Mouse (Mus musculus) erythroid progenitor cell, adult 5-6 weeks (primary cell): ENCODE results near the gene Oas2. TPM values are rescaled to one million over a fixed set of nuclear protein-coding genes. Genes with fewer than 3 reads are reported as not detected.

Source experiments
- ATAC-seq: replicated peaks from 2 replicates; pipeline ENCODE4 v1.8.0; 2016; ENCODE audit warnings: moderate number of reproducible peaks, mild to moderate bottlenecking, moderate TSS enrichment, inconsistent platforms; ENCODE audit not compliant: poor library complexity, low FRiP score, severe bottlenecking
- total RNA-seq, 2 experiments: library from RNA; stranded (forward) in 1 of 2; stranded (reverse) in 1 of 2; fragments of 150-400 nt in 1 of 2; fragments of 186-747, 209-891 nt in 1 of 2; gene quantifications; 2 replicates each; pipeline versions ENCODE4 v1.2.3 to v1.2.4; 2015 to 2017; ENCODE audit warnings: low replicate concordance in 2 of 2

The Oas2 gene
- total RNA-seq, 2 experiments from 2014 or later, result 3.5 to 5.0 TPM

DNA sequence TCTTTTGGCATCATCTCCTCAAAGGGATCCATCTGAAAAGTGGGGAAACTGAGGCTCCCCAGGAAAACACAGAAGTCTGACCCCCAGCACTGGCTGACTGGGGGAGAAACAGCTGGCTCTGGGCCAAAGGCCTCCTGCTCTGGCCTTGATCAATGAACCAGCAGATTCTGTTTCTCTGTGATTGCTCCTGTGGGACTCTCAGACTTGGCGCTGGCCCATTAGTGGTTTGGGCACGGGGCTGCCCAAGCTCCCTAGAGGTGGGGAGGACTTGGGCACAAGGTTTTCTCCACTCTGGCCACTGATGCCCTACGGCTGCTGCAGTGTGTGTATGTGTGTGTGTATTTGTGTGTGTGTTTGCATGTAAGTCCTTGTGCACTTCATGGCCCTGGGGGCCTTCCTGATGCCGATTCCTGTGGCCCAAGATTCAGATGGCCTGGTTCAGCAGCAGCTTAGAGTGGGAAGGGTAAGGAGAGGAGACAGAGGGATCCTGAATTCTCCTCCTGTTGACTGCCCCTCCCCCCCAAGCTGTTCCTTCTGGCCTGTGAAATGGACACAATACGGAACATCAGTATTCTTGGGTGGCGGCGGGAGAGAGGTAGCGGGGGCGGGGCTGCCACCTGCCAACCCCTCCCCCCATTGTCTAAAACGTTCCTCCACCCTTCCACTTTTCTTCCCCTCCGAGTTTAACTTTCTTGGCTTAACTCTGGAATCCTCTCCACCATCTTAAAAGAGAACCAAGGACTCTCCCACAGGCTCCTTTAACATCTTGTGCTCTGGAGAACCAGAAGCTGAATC, 48.5 kb downstream of the Oas2 start:
- no peak for ATAC-seq

GRCm38 (mm10) chr5:120698801-120699391, 50.8 kb downstream of the Oas2 start:
- ATAC-seq, result no peak

DNA sequence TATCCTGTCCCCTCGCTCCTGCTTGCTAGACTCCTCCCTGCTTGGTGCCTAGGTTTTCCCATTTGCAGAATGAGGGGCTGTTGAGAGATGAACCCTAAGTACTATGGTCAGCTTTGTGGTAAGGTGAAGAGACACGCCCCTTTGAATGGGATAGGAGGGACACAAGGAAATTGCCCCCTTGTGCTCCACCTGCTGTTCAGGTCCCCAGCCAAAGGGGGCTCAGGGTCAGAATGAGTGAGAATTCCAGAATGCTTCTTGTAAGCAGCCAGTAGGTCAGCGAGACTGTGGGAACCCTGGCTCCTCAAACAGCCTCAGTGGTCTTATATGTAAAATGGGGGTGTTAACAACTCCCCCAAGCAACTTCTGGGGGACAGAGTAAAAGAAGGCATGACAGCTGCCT, 51.5 kb downstream of the Oas2 start:
- no peak for ATAC-seq

DNA sequence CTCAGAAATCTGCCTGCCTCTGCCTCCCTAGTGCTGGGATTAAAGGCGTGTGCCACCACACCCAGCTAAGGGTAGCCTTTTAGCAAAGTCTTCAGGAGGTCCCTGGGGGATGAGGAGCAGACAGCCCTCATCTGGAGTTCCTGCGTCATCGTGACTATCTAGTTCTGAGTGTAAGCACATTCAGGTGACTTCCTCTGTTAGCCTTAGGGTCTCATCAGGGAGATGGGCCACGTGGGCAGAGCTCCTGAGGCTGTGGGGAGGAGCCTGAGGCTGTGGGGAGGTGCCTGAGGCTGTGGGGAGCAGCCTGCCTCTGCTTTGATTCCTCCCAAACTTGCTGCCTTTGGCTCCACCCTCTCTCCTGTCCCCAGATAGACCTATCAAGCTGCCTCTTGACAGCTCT, 52.8 kb downstream of the Oas2 start:
- no peak for ATAC-seq

GRCm38 (mm10) chr5:120696057-120696743, 53.5 kb downstream of the Oas2 start:
- ATAC-seq, result no peak

- ATAC-seq, result no peak
Observed at GRCm38 (mm10) chr5:120694695-120695074, 55.0 kb downstream of the Oas2 start.

DNA sequence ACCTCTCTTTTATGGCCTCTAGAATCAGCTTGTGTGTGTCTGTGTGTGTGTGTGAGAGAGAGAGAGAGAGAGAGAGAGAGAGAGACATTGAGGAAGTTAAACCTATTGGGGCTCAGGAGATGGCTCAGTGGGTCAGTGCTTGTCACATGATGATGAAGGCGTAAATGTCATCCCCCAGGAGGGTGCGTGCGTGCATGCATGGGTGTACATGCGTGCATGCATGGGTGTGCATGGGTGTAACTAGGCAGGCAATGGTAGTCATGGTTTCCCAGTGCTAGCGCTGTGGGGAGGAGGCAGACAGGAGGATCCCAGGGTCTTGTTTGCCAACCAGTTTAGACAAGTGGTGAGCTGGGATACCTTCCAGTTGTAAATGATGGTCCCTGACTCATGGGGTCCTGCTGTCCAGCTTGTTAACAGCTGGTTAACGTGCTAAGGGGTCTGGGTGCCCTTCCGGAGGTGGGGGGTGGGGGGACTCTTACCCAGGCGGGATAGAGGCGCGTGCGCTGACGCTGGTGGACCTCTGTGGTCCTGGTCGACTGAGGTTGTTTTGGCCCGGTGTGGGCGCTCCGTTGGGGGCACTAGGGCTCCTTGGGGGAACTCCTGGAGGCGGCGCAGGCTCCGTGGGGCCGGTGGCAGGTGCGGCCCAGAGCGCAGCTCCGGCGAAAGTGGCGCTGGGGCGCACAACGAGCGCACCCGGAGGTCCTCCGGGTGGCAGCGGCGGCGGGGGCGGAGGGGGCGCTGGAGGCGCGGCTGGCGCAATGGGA, 55.5 kb downstream of the Oas2 start:
- no peak for ATAC-seq

- ATAC-seq, result no peak
Observed at GRCm38 (mm10) chr5:120692034-120692433, 57.6 kb downstream of the Oas2 start.

DNA sequence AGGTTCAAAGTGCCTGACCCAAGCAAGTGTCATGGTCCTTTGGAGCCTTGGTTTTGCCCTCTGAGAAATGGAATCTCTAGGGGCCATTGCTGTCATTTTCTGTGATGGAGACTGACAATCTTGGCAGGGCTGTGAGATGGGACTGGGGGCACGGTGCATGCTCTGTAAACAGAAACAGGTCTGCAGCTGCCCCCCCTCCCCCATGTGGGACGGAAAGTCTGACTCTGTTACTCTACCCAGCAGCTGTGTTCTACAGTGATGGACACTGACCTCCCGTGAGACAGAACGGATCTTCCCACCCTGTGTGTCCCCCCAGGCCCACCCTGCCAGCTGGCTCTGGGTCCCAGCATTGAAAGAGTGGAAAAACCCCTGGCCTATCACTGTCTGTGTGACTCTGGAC, 59.2 kb downstream of the Oas2 start:
- ATAC-seq, result no peak

- no peak for ATAC-seq
Observed at GRCm38 (mm10) chr5:120688434-120688833, 61.2 kb downstream of the Oas2 start.

GRCm38 (mm10) chr5:120687897-120688296, 61.8 kb downstream of the Oas2 start:
- no peak for ATAC-seq

DNA sequence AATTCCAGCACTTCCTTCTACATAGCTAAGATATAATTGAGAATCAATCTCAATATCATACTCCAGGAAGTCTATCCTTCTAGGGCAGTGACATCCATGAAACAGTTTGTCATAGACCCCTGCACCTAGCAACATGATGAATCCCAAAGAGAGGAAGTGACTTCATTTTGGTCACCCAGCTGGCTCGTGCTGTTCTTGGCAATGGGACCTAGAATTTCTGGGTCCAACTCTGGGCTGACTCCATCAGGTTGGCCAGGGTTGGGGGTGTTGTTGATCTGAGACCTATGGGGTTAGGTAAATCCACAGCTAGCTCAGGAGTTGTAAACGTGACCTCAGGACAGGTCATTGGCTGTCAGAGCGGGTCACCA, 62.2 kb downstream of the Oas2 start:
- no peak for ATAC-seq

DNA sequence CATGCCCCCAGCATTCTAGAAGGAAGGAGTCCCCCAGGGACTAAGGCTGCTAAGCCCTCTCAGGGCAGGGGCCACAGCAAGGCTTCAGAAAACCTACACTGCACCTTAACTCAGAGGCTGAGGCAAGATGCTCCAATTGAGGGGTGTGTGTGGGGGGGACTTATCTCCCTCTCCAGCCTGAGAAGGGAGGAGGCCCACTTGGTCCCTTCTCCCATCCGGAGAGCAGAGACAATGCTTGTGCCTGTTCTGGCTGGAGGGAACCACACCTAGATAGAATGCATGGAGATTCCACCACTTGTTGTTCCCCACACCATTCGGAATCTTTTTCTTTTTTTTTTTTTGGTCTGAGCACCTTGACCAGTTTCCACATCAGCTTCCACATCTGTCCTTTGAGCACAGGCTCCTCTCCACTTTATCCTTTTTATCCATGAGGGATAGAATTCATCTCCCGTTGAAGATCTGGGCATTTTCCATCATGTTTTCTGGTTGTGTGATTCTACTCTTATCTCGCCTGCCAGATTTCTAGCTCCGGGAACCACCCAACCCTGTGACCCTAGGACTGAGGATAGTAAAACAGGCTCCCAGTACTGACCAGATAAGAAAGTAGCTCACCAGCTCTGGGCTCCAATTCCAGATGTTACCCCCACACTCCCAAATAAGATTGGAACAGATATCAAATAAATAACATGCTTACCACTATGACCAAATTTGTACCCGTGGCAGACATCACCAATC, 62.7 kb downstream of the Oas2 start:
- ATAC-seq, result no peak

- no peak for ATAC-seq
Observed at GRCm38 (mm10) chr5:120685678-120686077, 64.0 kb downstream of the Oas2 start.

DNA sequence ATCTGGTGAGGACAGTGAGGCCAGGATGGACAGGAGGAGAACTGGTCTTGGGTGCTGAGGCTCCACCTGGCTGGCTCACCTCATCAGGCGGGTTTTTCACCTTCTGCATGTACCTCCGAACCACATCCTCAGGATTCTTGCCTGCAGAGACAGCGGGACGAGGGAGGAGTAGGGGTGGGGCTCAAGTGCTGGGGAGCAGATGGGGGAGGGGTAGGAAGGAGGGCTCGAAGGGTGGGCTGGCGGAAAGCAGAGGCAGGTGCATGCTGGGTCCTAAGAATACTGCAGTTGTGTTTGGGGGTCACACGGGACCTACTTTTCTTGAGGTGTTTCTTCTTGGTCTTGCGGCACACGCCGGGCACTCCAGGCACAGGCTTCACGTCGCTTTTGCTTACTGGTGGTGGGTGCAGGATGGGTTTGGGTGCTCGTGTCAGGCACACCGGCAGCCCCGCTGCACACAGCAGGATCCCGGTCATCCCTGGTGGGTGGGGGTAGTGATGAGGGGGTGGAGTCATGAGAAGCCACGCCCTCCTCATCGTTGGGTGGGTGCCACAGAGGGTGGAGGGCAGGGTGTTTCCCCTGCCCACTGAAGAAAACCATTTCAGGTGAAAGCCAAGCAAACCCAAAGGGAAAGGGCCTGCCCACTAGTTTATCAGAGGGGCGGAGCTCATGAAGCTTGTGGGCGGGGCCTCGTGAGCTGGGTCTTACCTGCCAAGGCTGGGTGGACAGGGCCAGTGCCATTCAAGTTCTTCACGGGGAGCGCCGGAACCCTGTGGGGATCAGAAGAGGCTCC, 66.5 kb downstream of the Oas2 start:
- no peak for ATAC-seq

GRCm38 (mm10) chr5:120680918-120681317, 68.7 kb downstream of the Oas2 start:
- ATAC-seq, result no peak
